Mouse (Mus musculus): ENCODE data around the gene Olfr215. TPM values are rescaled to one million over a fixed set of nuclear protein-coding genes. Genes with fewer than 3 reads are reported as not detected.
"Not testable (repeated sequence)": the region's sequence is repeated elsewhere in the genome, so short reads cannot be mapped to it uniquely, and the experiment has no call there.

Olfr215 gene
- polyA plus RNA-seq (2015; fragmentation: Nextera tagmentation; extraction: Ambion mirVana), result not detected in 2 replicates

DNA sequence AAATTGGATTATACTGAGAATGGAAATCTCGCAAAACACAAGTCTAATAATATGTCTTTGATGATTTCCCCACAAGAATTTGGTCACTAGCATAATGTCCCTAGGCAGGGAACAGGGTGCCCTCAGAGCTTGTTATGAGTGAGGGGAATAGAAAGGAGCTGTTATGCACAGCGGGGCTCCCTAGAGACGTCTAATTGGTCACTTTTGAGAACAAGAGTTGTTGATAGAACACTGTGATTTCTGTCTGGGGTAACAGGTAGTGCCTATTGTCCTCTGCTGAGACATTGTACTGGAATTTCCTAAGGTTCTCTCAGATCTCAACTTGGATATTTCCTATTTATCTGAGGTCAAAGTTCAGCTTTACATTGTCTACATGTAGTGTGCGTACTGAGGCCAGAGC is at the start of gene Olfr215:
Gene Olfr215 (minus strand): TSS at position 101 of the 400 bp plus-strand sequence.
- Histone ChIP-seq H3K4me2 (no peak within 1 kb of the TSS), H3K4me1 (replicated peaks) (no peaks in the 10 kb centered on the region), H3K9ac (no peak within 1 kb of the TSS), H3K9me3 (replicated peaks) (no peaks in the 10 kb centered on the region), H3K4me3 (replicated peaks) (no peak within 1 kb of the TSS), H3K36me3 (replicated peaks) (no peaks in the 10 kb centered on the region), H3K27ac (replicated peaks) (no peak within 1 kb of the TSS), H3K27me3 (no peaks in the 10 kb centered on the region)
- ATAC-seq (ENCODE audit: insufficient read depth), result no peak
- 52% methylated on average over 4 of the region's 4 CpGs for WGBS (ENCODE audit: insufficient replicate concordance)

DNA sequence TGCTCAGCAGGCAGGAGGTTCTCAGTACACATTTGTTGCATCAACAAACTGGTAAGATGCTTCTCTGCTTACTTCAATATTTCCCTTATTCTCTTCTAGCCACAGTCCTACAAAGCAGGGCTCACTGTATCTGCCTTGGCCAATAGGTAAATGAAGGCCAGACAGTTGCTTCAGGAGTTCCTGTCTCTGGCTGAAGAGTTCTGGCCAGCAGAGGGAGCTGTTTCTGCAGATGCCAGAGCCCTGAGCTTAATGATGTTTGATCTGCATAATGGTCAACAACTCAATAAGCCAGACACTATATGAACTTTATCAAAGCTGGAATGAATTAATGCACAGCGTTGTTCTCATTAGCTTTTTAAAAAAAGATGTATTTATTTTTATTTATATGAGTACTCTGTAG is 48.1 kb upstream of the Olfr215 start:
- WGBS (ENCODE audit: insufficient replicate concordance), result 33% methylated on average over 1 of the region's 1 CpGs
- Histone ChIP-seq H3K4me3 (replicated peaks) (no peak overlapping the region), H3K4me1 (replicated peaks) (peaks cover 41% of the 10 kb centered on the region), H3K4me2 (no peak overlapping the region), H3K27me3 (no peaks in the 10 kb centered on the region), H3K9me3 (replicated peaks) (no peaks in the 10 kb centered on the region), H3K36me3 (replicated peaks) (no peaks in the 10 kb centered on the region), H3K27ac (replicated peaks) (no peak overlapping the region), H3K9ac (no peak overlapping the region)
- no peak for ATAC-seq (ENCODE audit: insufficient read depth)

DNA sequence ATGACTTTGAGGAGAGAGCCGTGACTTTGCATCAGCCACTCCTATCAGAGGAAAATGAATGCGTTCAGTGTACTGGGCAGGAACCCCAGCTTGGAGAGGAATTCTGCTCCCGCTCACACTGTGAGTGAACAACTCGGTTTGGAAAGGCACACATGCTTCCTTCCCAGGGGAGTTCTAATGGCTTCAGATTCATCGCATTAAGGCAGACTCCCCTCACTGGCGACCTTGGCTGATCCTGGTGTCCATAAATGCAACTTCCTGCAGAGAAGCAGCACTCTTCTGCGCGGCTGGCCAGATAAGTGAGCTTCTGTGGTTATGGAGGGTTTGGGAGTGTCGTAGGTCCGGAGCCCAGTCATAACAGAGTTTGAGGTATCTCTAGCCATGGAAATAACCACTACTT is 45.8 kb upstream of the Olfr215 start:
- Histone ChIP-seq H3K9ac (no peak overlapping the region), H3K4me1 (replicated peaks) (peaks cover 22% of the 10 kb centered on the region), H3K4me3 (replicated peaks) (no peak overlapping the region), H3K27me3 (no peaks in the 10 kb centered on the region), H3K27ac (replicated peaks) (no peak overlapping the region), H3K4me2 (no peak overlapping the region), H3K9me3 (replicated peaks) (no peaks in the 10 kb centered on the region), H3K36me3 (replicated peaks) (peaks cover 8% of the 10 kb centered on the region)
- 44% methylated on average over 10 of the region's 10 CpGs for WGBS (ENCODE audit: insufficient replicate concordance)
- ATAC-seq (ENCODE audit: insufficient read depth), result no peak

DNA sequence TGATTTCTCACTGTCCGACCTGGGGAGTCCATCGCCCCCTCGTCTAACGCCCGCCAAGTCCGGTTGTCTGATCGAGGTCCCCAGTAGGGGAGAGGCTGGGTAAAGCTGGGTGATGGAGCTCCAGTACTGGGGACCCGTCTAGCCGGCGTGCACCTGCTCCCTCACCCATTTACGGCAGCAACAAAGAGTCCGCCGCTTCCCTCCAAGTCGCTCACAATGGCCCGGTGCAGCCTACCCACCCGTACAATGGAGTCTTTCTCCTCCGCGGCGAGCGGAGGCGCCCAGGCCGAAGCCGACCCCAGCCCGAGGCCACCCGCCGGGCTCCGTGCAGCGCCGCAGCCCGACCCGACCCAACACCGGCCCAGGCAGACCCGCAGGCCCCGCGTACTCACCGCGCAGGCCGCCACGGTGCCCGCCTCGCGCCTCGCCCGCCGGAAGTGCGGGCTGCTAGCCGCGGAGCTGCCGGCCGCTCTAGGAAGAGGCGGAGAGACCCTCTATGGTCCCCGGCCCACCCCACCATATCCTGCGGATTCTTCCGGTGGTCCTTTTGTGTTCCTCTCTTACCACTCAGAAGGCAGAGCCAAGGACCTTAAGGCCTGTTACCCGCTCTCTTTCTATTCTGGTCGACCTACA is 44.7 kb upstream of the Olfr215 start, which contains the start of gene Zfp422:
Gene Zfp422 (minus strand): TSS at position 461 of the 633 bp plus-strand sequence.
- peak; percentile 74 for ATAC-seq (ENCODE audit: insufficient read depth)
- Histone ChIP-seq H3K36me3 (replicated peaks) (peaks cover 11% of the 10 kb centered on the region), H3K27me3 (no peaks in the 10 kb centered on the region), H3K9me3 (replicated peaks) (no peaks in the 10 kb centered on the region), H3K4me2 (peak within 1 kb of the TSS; percentile 78), H3K27ac (replicated peaks) (peak within 1 kb of the TSS; percentile 57; the same call in 1 of the 2 replicates), H3K4me3 (replicated peaks) (peak within 1 kb of the TSS; percentile 70), H3K4me1 (replicated peaks) (peaks cover 22% of the 10 kb centered on the region), H3K9ac (peak within 1 kb of the TSS; percentile 70)
- under 1% methylated on average over 56 of the region's 56 CpGs for WGBS (ENCODE audit: insufficient replicate concordance)

DNA sequence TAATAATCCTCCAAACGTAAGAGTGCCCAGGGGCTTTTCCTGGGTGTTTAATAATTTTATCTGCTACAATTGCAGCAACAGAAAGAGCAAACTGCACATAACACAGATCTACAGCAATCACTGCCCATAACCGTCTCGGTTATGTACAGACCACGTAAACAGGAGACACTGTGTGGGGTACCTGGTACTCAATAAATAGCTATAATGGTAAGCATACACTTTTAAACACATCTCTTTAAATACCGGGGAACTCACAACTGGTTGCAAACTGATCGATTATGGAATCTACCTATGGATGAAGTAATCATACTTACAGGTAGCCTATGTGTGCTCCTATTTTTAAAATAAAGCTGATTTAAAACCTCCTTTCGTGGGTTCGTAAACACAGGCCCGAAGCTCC is 44.1 kb upstream of the Olfr215 start:
- Histone ChIP-seq H3K4me2 (peak overlapping the region; percentile 78), H3K27me3 (no peaks in the 10 kb centered on the region), H3K4me3 (replicated peaks) (peak overlapping the region; percentile 70), H3K4me1 (replicated peaks) (peaks cover 22% of the 10 kb centered on the region), H3K36me3 (replicated peaks) (peaks cover 11% of the 10 kb centered on the region), H3K9ac (peak overlapping the region; percentile 70; the same call in 1 of the 2 replicates), H3K27ac (replicated peaks) (0 out of 2 replicates have a peak overlapping the region, but pooled peaks have one; percentile 57), H3K9me3 (replicated peaks) (no peaks in the 10 kb centered on the region)
- no peak for ATAC-seq (ENCODE audit: insufficient read depth)
- 11% methylated on average over 9 of the region's 9 CpGs for WGBS (ENCODE audit: insufficient replicate concordance)

DNA sequence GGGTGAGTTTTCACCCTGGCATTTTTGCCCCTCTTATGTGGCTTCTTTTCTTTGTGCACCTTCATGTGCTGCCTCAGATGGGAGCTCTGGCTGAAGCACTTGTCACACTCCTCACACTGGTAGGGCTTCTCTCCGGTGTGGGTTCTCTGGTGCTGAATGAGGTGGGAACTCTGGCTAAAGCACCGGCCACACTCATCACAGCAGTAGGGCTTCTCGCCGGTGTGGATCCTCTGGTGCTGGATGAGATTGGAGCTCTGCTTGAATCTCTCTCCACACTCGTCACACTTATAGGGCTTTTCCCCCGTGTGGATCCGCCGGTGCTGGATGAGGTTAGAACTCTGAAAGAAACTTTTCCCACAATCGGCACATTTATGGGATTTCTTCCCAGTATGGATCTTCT is 42.4 kb upstream of the Olfr215 start:
- ATAC-seq (ENCODE audit: insufficient read depth); H3K4me2 ChIP-seq: not testable (repeated sequence)
- 84% methylated on average over 9 of the region's 9 CpGs for WGBS (ENCODE audit: insufficient replicate concordance)

DNA sequence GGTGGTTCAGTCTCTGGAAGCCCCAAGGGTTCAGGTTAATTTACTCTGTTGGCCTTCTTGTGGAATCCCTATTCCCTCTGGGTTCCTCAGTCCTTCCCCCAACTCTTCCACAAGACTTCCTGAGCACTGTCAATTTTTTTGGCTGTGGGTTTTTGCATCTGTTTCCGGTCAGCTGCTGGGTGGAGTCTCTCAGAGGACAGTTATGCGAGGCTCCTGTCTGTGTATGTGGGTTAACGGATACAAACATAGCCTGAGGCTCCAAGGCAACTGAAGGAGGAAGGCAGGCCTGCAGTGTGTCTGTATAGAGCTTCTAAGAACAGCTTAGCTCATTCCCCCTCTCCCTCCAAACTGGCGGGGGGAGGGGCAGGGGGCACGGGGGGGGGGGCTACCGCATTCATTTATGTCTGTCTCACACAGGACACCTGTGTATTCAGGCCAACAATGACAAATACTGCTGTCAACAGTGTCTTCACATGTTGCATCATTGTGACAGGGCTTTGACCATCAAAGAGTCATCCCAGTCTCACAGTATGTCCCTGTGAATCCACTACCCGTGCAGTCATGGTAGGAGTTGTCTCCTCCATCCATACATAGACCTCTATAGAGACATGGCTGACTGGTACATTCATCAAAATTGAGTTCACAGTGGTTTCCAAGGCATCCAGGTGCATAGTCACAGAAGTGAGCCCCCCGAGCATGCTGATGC is 37.5 kb upstream of the Olfr215 start:
- Histone ChIP-seq H3K4me3 (replicated peaks) (no peak overlapping the region), H3K27me3 (no peaks in the 10 kb centered on the region), H3K4me1 (replicated peaks) (no peaks in the 10 kb centered on the region), H3K9ac (no peak overlapping the region), H3K27ac (replicated peaks) (no peak overlapping the region), H3K4me2 (no peak overlapping the region), H3K9me3 (replicated peaks) (no peaks in the 10 kb centered on the region), H3K36me3 (replicated peaks) (peaks cover 7% of the 10 kb centered on the region)
- no peak for ATAC-seq (ENCODE audit: insufficient read depth)
- 20% methylated on average over 8 of the region's 8 CpGs for whole genome bisulfite sequencing (ENCODE audit: insufficient replicate concordance)

More for the DNA sequence above, 42.4 kb upstream of the Olfr215 start:
- H3K4me3 ChIP-seq (replicated peaks); H3K9ac ChIP-seq; H3K27ac ChIP-seq (replicated peaks); H3K27me3 ChIP-seq; H3K9me3 ChIP-seq (replicated peaks): not testable (repeated sequence)
- peaks cover 15% of the 10 kb centered on the region for H3K4me1 ChIP-seq (replicated peaks)
- peaks cover 11% of the 10 kb centered on the region for H3K36me3 ChIP-seq (replicated peaks)

DNA sequence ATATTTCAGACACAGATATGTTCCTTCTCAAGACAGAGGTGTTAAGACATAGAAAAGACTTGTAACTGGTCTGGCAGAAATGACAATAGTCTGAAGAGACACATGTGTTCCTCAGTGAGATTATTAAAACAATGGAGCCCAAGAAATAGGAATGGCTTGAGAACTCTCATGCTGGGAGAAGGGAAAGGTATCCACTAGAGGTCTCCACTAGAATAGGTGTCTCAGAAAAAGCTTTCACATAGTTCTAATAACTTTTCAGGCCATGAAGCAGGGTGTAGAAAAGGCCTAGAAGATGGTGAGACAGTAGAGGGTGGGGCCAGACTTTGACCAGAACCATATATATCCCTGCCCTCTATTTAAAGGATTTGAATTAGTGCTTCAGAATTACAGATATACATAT is 34.1 kb upstream of the Olfr215 start:
- no peak overlapping the region for H3K9ac ChIP-seq
- no peak for ATAC-seq (ENCODE audit: insufficient read depth)

DNA sequence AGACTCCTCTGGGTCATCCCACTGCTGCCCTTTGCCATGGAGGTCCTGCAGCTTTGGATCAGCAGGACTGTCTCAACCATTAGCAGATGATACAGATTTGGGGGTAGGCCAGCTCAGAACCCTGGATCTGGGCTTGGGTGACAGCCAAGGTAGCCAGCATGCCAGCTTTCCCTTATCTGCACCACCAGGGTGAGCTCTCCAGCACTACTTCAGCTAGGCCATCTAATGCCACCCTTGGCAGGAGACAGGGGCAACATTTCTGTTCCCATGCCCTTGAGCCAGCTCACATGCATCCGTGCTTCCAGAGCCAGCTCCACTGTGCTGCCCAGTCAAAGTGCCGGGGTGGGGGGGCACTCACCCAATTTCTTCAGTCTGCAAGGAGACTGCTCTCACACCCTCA is 31.7 kb upstream of the Olfr215 start:
- Histone ChIP-seq H3K27me3 (no peaks in the 10 kb centered on the region), H3K4me3 (replicated peaks) (no peak overlapping the region), H3K9me3 (replicated peaks) (no peaks in the 10 kb centered on the region), H3K4me1 (replicated peaks) (no peaks in the 10 kb centered on the region), H3K36me3 (replicated peaks) (no peaks in the 10 kb centered on the region), H3K9ac (no peak overlapping the region), H3K27ac (replicated peaks) (no peak overlapping the region), H3K4me2 (no peak overlapping the region)
- ATAC-seq (ENCODE audit: insufficient read depth), result no peak
- 70% methylated on average over 2 of the region's 2 CpGs for WGBS (ENCODE audit: insufficient replicate concordance)

More for the DNA sequence above, 34.1 kb upstream of the Olfr215 start:
- Histone ChIP-seq H3K27me3 (no peaks in the 10 kb centered on the region), H3K36me3 (replicated peaks) (no peaks in the 10 kb centered on the region), H3K4me1 (replicated peaks) (no peaks in the 10 kb centered on the region), H3K4me3 (replicated peaks) (no peak overlapping the region), H3K9me3 (replicated peaks) (no peaks in the 10 kb centered on the region), H3K4me2 (no peak overlapping the region), H3K27ac (replicated peaks) (no peak overlapping the region)

DNA sequence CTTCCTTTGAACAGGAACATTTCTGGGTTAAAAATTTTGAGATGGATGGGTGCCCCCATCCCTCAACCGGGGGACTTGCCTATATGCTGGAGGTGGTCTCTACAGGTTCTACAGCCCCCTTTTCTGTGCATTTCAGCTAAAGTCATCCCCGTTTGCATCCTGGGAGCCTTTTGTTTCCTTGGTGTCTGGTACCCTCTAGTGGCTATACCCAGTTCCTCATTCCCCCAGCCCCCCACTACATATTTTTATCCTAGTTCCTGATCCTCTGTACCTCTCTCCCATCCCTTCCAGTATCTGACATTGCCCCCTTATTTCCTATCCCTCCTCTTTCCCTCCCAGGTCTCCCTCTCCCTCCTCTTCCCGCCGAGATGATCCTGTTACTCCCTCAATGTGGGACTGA is 23.2 kb upstream of the Olfr215 start:
- Histone ChIP-seq H3K4me1 (replicated peaks) (no peaks in the 10 kb centered on the region), H3K27me3 (no peaks in the 10 kb centered on the region), H3K27ac (replicated peaks) (no peak overlapping the region), H3K9me3 (replicated peaks) (no peaks in the 10 kb centered on the region), H3K9ac (no peak overlapping the region), H3K4me2 (no peak overlapping the region), H3K4me3 (replicated peaks) (no peak overlapping the region), H3K36me3 (replicated peaks) (no peaks in the 10 kb centered on the region)
- WGBS (ENCODE audit: insufficient replicate concordance), result 25% methylated on average over 4 of the region's 4 CpGs
- ATAC-seq (ENCODE audit: insufficient read depth), result no peak

DNA sequence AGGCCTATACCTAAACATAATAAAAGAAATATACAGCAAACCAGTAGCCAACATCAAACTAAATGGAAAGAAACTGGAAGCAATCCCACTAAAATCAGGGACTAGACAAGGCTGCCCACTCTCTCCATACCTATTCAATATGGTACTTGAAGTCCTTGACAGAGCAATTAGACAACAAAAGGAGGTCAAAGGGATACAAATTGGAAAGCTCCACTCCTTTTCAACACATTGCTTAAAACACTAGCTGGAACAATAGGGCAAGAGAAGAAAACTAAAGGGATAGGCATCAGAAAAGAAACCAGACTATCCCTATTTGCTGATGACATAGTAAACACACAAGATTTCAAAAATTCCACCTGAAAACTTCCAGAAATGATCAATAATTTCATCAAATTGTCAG is 17.0 kb upstream of the Olfr215 start:
- H3K4me2 ChIP-seq; H3K27ac ChIP-seq (replicated peaks); H3K9me3 ChIP-seq (replicated peaks); H3K36me3 ChIP-seq (replicated peaks); H3K4me1 ChIP-seq (replicated peaks); ATAC-seq (ENCODE audit: insufficient read depth); H3K4me3 ChIP-seq (replicated peaks); H3K27me3 ChIP-seq; H3K9ac ChIP-seq: not testable (repeated sequence)
